Mouse (Mus musculus) embryonic facial prominence, embryonic 15.5 days (tissue): ENCODE measurements at regions not wholly inside any gene's neighbourhood (a gene's known extent, or its start where the extent isn't known, plus 50 kb on each side); places are given as distances from the start of the nearest gene placed in this dataset.
A peak's percentile ranks its signal among the peaks of the same experiment; 100 is the strongest.

ENCODE experiments used
- ATAC-seq: fragments of 200-750 bp; cut with Nextera tagmentation; 2 replicates; pipeline ENCODE4 v1.8.0; 2017; ENCODE audit warnings: low read depth, moderate TSS enrichment; ENCODE audit not compliant: insufficient number of reproducible peaks, low FRiP score, low TSS enrichment
- H3K27ac ChIP-seq: fragments of 300-500 bp; sonication (generic); replicated peaks from 2 replicates; pipeline ENCODE4 v1.5.1; 2015; ENCODE audit warnings: mild to moderate bottlenecking, inconsistent platforms
- H3K27me3 ChIP-seq: fragments of 300-500 bp; sonication (generic); 2 replicates; pipeline ENCODE4 v1.6.1; 2015; ENCODE audit warnings: inconsistent platforms
- H3K36me3 ChIP-seq: fragments of 300-500 bp; sonication (generic); 2 replicates; pipeline ENCODE4 v1.6.1; 2015; ENCODE audit warnings: mild to moderate bottlenecking, inconsistent platforms
- H3K4me1 ChIP-seq: fragments of 300-500 bp; sonication (generic); 2 replicates; pipeline ENCODE4 v1.6.1; 2015; ENCODE audit warnings: inconsistent platforms
- H3K4me2 ChIP-seq: fragments of 300-500 bp; sonication (generic); replicated peaks from 2 replicates; pipeline ENCODE4 v1.6.1; 2015; ENCODE audit warnings: mild to moderate bottlenecking, inconsistent platforms
- H3K4me3 ChIP-seq: fragments of 300-500 bp; sonication (generic); replicated peaks from 2 replicates; pipeline ENCODE4 v1.5.1; 2015; ENCODE audit warnings: mild to moderate bottlenecking, inconsistent platforms
- H3K9ac ChIP-seq: fragments of 300-500 bp; sonication (generic); 2 replicates; pipeline ENCODE4 v1.6.1; 2015; ENCODE audit warnings: inconsistent platforms
- H3K9me3 ChIP-seq: fragments of 300-500 bp; sonication (generic); replicated peaks from 2 replicates; pipeline ENCODE4 v1.6.1; 2016; ENCODE audit warnings: inconsistent platforms
- WGBS: fragments of 180-500 bp; shearing (Covaris S2); methylation state at CpG from one replicate; pipeline ENCODE4 v1.1.7; 2015; 5-methylcytosine and 5-hydroxymethylcytosine counted together

GRCm38 (mm10) chr14:99590854-99591470, 292.5 kb downstream of the Klf5 start:
- H3K9ac ChIP-seq: no peak overlapping the region
- H3K36me3 ChIP-seq: no peaks in the 10 kb centered on the region
- H3K27me3 ChIP-seq: no peaks in the 10 kb centered on the region
- H3K4me2 ChIP-seq: no peak overlapping the region
- peaks cover 4% of the 10 kb centered on the region; the same call in 1 of the 2 replicates for H3K4me1 ChIP-seq
- no peak overlapping the region for H3K4me3 ChIP-seq
- no peaks in the 10 kb centered on the region for H3K9me3 ChIP-seq
- no peak; the same call in 1 of the 2 replicates for ATAC-seq
- WGBS: 55% methylated on average over 13 of the region's 13 CpGs
- no peak overlapping the region; the same call in 1 of the 2 replicates for H3K27ac ChIP-seq

GRCm38 (mm10) chr14:99592922-99593321, 294.4 kb downstream of the Klf5 start:
- no peak for ATAC-seq
- no peak overlapping the region for H3K4me2 ChIP-seq
- 69% methylated on average over 9 of the region's 9 CpGs for WGBS

GRCm38 (mm10) chr14:99593864-99594263, 295.4 kb downstream of the Klf5 start:
- no peak for ATAC-seq
- WGBS: 30% methylated on average over 6 of the region's 6 CpGs
- H3K9ac ChIP-seq: no peak overlapping the region
- no peaks in the 10 kb centered on the region for H3K27me3 ChIP-seq
- no peak overlapping the region for H3K27ac ChIP-seq
- H3K9me3 ChIP-seq: no peaks in the 10 kb centered on the region
- H3K4me2 ChIP-seq: no peak overlapping the region
- H3K4me1 ChIP-seq: peaks cover 4% of the 10 kb centered on the region; the same call in 1 of the 2 replicates
- no peak overlapping the region for H3K4me3 ChIP-seq
- no peaks in the 10 kb centered on the region for H3K36me3 ChIP-seq

More at GRCm38 (mm10) chr14:99592922-99593321, 294.4 kb downstream of the Klf5 start:
- Histone ChIP-seq H3K9me3 (no peaks in the 10 kb centered on the region), H3K4me3 (no peak overlapping the region), H3K36me3 (no peaks in the 10 kb centered on the region), H3K27ac (no peak overlapping the region), H3K27me3 (no peaks in the 10 kb centered on the region), H3K9ac (no peak overlapping the region), H3K4me1 (peaks cover 4% of the 10 kb centered on the region; the same call in 1 of the 2 replicates)

GRCm38 (mm10) chr14:99601900-99602299, 303.4 kb downstream of the Klf5 start:
- ATAC-seq: no peak
- Histone ChIP-seq H3K27ac (no peak overlapping the region), H3K36me3 (no peaks in the 10 kb centered on the region), H3K27me3 (no peaks in the 10 kb centered on the region), H3K4me2 (no peak overlapping the region), H3K9ac (no peak overlapping the region), H3K4me3 (no peak overlapping the region), H3K4me1 (no peaks in the 10 kb centered on the region), H3K9me3 (no peaks in the 10 kb centered on the region)
- WGBS: 73% methylated on average over 5 of the region's 5 CpGs

GRCm38 (mm10) chr14:99603257-99603656, 304.8 kb downstream of the Klf5 start:
- Histone ChIP-seq H3K4me3 (no peak overlapping the region), H3K27ac (no peak overlapping the region), H3K36me3 (no peaks in the 10 kb centered on the region), H3K4me1 (no peaks in the 10 kb centered on the region), H3K9me3 (no peaks in the 10 kb centered on the region), H3K9ac (no peak overlapping the region), H3K27me3 (no peaks in the 10 kb centered on the region), H3K4me2 (no peak overlapping the region)
- no peak for ATAC-seq
- 55% methylated on average over 2 of the region's 2 CpGs for WGBS

- Histone ChIP-seq H3K36me3 (no peaks in the 10 kb centered on the region), H3K27me3 (no peaks in the 10 kb centered on the region), H3K4me1 (no peaks in the 10 kb centered on the region), H3K9ac (no peak overlapping the region), H3K4me3 (no peak overlapping the region), H3K4me2 (no peak overlapping the region), H3K9me3 (no peaks in the 10 kb centered on the region), H3K27ac (peak overlapping the region; percentile 75)
- ATAC-seq: no peak; the same call in 1 of the 2 replicates
- 57% methylated on average over 6 of the region's 6 CpGs for WGBS
Measured at GRCm38 (mm10) chr14:99605351-99606100, 307.0 kb downstream of the Klf5 start.

GRCm38 (mm10) chr14:99609003-99609402, 310.5 kb downstream of the Klf5 start:
- Histone ChIP-seq H3K9me3 (no peaks in the 10 kb centered on the region), H3K9ac (no peak overlapping the region), H3K36me3 (no peaks in the 10 kb centered on the region), H3K4me1 (no peaks in the 10 kb centered on the region), H3K4me3 (no peak overlapping the region), H3K27ac (no peak overlapping the region), H3K4me2 (no peak overlapping the region), H3K27me3 (no peaks in the 10 kb centered on the region)
- no peak for ATAC-seq
- 88% methylated on average over 2 of the region's 2 CpGs for WGBS

GRCm38 (mm10) chr14:99611435-99611834, 312.9 kb downstream of the Klf5 start:
- H3K4me3 ChIP-seq: no peak overlapping the region
- H3K4me1 ChIP-seq: no peaks in the 10 kb centered on the region
- no peaks in the 10 kb centered on the region for H3K36me3 ChIP-seq
- H3K9me3 ChIP-seq: no peaks in the 10 kb centered on the region
- H3K4me2 ChIP-seq: no peak overlapping the region
- H3K27me3 ChIP-seq: no peaks in the 10 kb centered on the region
- no peak overlapping the region for H3K27ac ChIP-seq
- no peak overlapping the region for H3K9ac ChIP-seq
- ATAC-seq: no peak
- 91% methylated on average over 5 of the region's 5 CpGs for WGBS

GRCm38 (mm10) chr14:99612114-99612513, 313.6 kb downstream of the Klf5 start:
- H3K27me3 ChIP-seq: no peaks in the 10 kb centered on the region
- no peak for ATAC-seq
- H3K27ac ChIP-seq: no peak overlapping the region
- WGBS: 80% methylated on average over 3 of the region's 3 CpGs
- H3K9me3 ChIP-seq: no peaks in the 10 kb centered on the region
- H3K9ac ChIP-seq: no peak overlapping the region
- no peaks in the 10 kb centered on the region for H3K36me3 ChIP-seq
- no peaks in the 10 kb centered on the region for H3K4me1 ChIP-seq
- no peak overlapping the region for H3K4me3 ChIP-seq
- no peak overlapping the region for H3K4me2 ChIP-seq

GRCm38 (mm10) chr14:99614748-99615147, 316.3 kb downstream of the Klf5 start:
- H3K4me1 ChIP-seq: no peaks in the 10 kb centered on the region
- H3K27me3 ChIP-seq: no peaks in the 10 kb centered on the region
- no peaks in the 10 kb centered on the region for H3K9me3 ChIP-seq
- no peaks in the 10 kb centered on the region for H3K36me3 ChIP-seq
- ATAC-seq: no peak
- WGBS: 80% methylated on average over 3 of the region's 3 CpGs
- H3K4me2 ChIP-seq: no peak overlapping the region
- no peak overlapping the region for H3K27ac ChIP-seq
- no peak overlapping the region for H3K9ac ChIP-seq
- no peak overlapping the region for H3K4me3 ChIP-seq

- Histone ChIP-seq H3K4me1 (no peaks in the 10 kb centered on the region), H3K4me2 (no peak overlapping the region), H3K27me3 (no peaks in the 10 kb centered on the region), H3K9me3 (no peaks in the 10 kb centered on the region), H3K4me3 (no peak overlapping the region), H3K27ac (no peak overlapping the region), H3K36me3 (no peaks in the 10 kb centered on the region), H3K9ac (no peak overlapping the region)
- 65% methylated on average over 7 of the region's 7 CpGs for WGBS
- ATAC-seq: no peak
Measured at GRCm38 (mm10) chr14:99616655-99617335, 318.3 kb downstream of the Klf5 start.
